Mouse (Mus musculus) liver, embryonic 11.5 days (tissue): ENCODE results near the gene Map1s. TPM values are rescaled to one million over a fixed set of nuclear protein-coding genes. Genes with fewer than 3 reads are reported as not detected.

Source experiments
- microRNA counts: library from miRNA; unstranded; fragments of <30 nt; microRNA quantifications from one replicate; lab custom pipeline; 2015
- microRNA-seq: library from miRNA; unstranded; fragments of <30 nt; microRNA quantifications from one replicate; pipeline ENCODE4, GENCODE M21; 2017; ENCODE audit warnings: borderline number of aligned reads
- polyA plus RNA-seq: library from polyadenylated mRNA; unstranded; fragments of >200 nt; fragmentation: Nextera tagmentation; extraction: Ambion mirVana; gene quantifications from 2 replicates; pipeline ENCODE4 v1.2.1, GENCODE M21; 2014

Gene Map1s
- polyA plus RNA-seq, 1 experiment from 2014 or later = 49.0 TPM

MicroRNAs within 50 kb of the gene (microRNA counts, 519-probe panel; counts per million panel counts)
- not detected for microRNA mmu-miR-1969 (lab: Ali Mortazavi, UCI)

Small RNAs within 50 kb of the gene (microRNA-seq; reads per million reads assigned to microRNA genes)
- 7.4 reads per million, percentile 19 among the genes with 10 or more reads in this experiment for gene Mir1969
- gene Mir7067 = 1.1 reads per million

Other genes starting within 250 kb of the Map1s start
- gene Pgpep1, start 245.5 kb upstream of the Map1s start, polyA plus RNA-seq = 33.7 and 34.6 TPM in 2 replicates
- gene Lsm4, start 232.7 kb upstream of the Map1s start, polyA plus RNA-seq = 342 and 357 TPM in 2 replicates
- 43.0 and 47.2 TPM in 2 replicates for gene Jund, start 207.0 kb upstream of the Map1s start, polyA plus RNA-seq
- not detected in 2 replicates for gene Iqcn, start 202.5 kb upstream of the Map1s start, polyA plus RNA-seq
- 0.15 TPM in 1 of 2 replicates, not detected in the other for gene Gm3336, start 187.4 kb upstream of the Map1s start, polyA plus RNA-seq
- gene Pde4c, start 182.2 kb upstream of the Map1s start, polyA plus RNA-seq = 0.83 and 1.3 TPM in 2 replicates
- 6.3 and 6.9 TPM in 2 replicates for gene Rab3a, start 151.3 kb upstream of the Map1s start, polyA plus RNA-seq
- gene Mpv17l2, start 145.0 kb upstream of the Map1s start, polyA plus RNA-seq = 67.7 and 76.4 TPM in 2 replicates
- gene Pik3r2, start 129.2 kb upstream of the Map1s start, polyA plus RNA-seq = 41.5 and 44.6 TPM in 2 replicates
- 18.2 and 19.3 TPM in 2 replicates for gene Mast3, start 100.9 kb upstream of the Map1s start, polyA plus RNA-seq
- 0.10 and 0.25 TPM in 2 replicates for gene Il12rb1, start 97.5 kb upstream of the Map1s start, polyA plus RNA-seq
- gene Arrdc2, start 66.2 kb upstream of the Map1s start, polyA plus RNA-seq = 13.4 and 14.5 TPM in 2 replicates
- 0.47 and 0.73 TPM in 2 replicates for gene Kcnn1, start 42.7 kb upstream of the Map1s start, polyA plus RNA-seq
- 110 and 112 TPM in 2 replicates for gene Ccdc124, start 32.0 kb upstream of the Map1s start, polyA plus RNA-seq
- 0.18 and 0.34 TPM in 2 replicates for gene Slc5a5, start 13.2 kb upstream of the Map1s start, polyA plus RNA-seq
- 3,876 and 4,144 TPM in 2 replicates for gene Rpl18a, start 8.5 kb upstream of the Map1s start, polyA plus RNA-seq